In genomic region chr2:91068872-91069165, GRCm38 (mm10) we compare ENCODE assay signal across 9 mouse cellular contexts. TPM values are rescaled to one million over a fixed set of nuclear protein-coding genes. Genes with fewer than 3 reads are reported as not detected.
DNase-seq lines count a peak whose midpoint lies in the region; ATAC-seq and TF ChIP-seq lines count a peak whose summit lies in the region.
"Had no signal": no experiment of that assay in that cellular context is flagged by ENCODE, and none has a peak within 500 bp of the region (broad histone marks: within the 10 kb centered on the region; RNA-seq: fewer than 3 reads in every experiment).

No protein-coding gene starts in this region.

- H3K27ac ChIP-seq in heart, embryonic 12.5 days (ENCODE audit: poor library complexity, severe bottlenecking), result no peak overlapping the region
- H3K27ac ChIP-seq in forebrain, embryonic 16.5 days (ENCODE audit: low read length), result no peak overlapping the region
- H3K27ac ChIP-seq in liver, embryonic 16.5 days (ENCODE audit: low read length), result no peak overlapping the region

- peak overlapping the region; percentile 77 for H3K4me2 ChIP-seq in heart, embryonic 12.5 days
- peak overlapping the region; percentile 92 for H3K4me2 ChIP-seq in forebrain, embryonic 16.5 days (ENCODE audit: low read length)
- peak overlapping the region; percentile 94 for H3K4me2 ChIP-seq in liver, embryonic 16.5 days (ENCODE audit: low read depth, low read length)

- H3K9ac ChIP-seq in heart, embryonic 12.5 days, result peak overlapping the region; percentile 67
- peak overlapping the region; percentile 15; the same call in 1 of the 2 replicates for H3K9ac ChIP-seq in forebrain, embryonic 16.5 days (replicated peaks; ENCODE audit: low read depth, low read length)
- H3K9ac ChIP-seq in liver, embryonic 16.5 days (ENCODE audit: low read depth, low read length), result no peak overlapping the region; the same call in 1 of the 2 replicates

- no peaks in the 10 kb centered on the region for H3K27me3 ChIP-seq in heart, embryonic 12.5 days (replicated peaks)
- no peaks in the 10 kb centered on the region for H3K27me3 ChIP-seq in G1E (ENCODE audit: insufficient read depth, low read length)
- no peaks in the 10 kb centered on the region for H3K27me3 ChIP-seq in forebrain, embryonic 16.5 days (replicated peaks; ENCODE audit: control insufficient read depth, insufficient read depth, low read length)
- H3K27me3 ChIP-seq in liver, embryonic 16.5 days (ENCODE audit: control insufficient read depth, insufficient read depth, low read depth, low read length), result no peaks in the 10 kb centered on the region

- peak overlapping the region; percentile 70 for H3K4me3 ChIP-seq in heart, embryonic 12.5 days
- peak overlapping the region; percentile 34; the same call in 1 of the 2 replicates for H3K4me3 ChIP-seq in G1E (ENCODE audit: low read depth, low read length)
- peak overlapping the region; percentile 51 for H3K4me3 ChIP-seq in forebrain, embryonic 16.5 days (replicated peaks; ENCODE audit: low read length)
- H3K4me3 ChIP-seq in liver, embryonic 16.5 days (ENCODE audit: low read depth, low read length), result no peak overlapping the region; the same call in 1 of the 2 replicates

- WGBS in heart, embryonic 12.5 days, result 43% methylated on average over 6 of the region's 6 CpGs
- 45% methylated on average over 6 of the region's 6 CpGs for WGBS in forebrain, embryonic 16.5 days
- 69% methylated on average over 6 of the region's 6 CpGs for WGBS in liver, embryonic 16.5 days (ENCODE audit: insufficient replicate concordance)

- peaks cover 30% of the 10 kb centered on the region for H3K36me3 ChIP-seq in heart, embryonic 12.5 days
- peaks cover 45% of the 10 kb centered on the region for H3K36me3 ChIP-seq in G1E (replicated peaks)
- peaks cover 4% of the 10 kb centered on the region; the same call in 1 of the 2 replicates for H3K36me3 ChIP-seq in forebrain, embryonic 16.5 days (ENCODE audit: control insufficient read depth, insufficient read depth)
- H3K36me3 ChIP-seq in liver, embryonic 16.5 days (ENCODE audit: control insufficient read depth, insufficient read depth), result peaks cover 6% of the 10 kb centered on the region; the same call in 1 of the 2 replicates

- no peak for DNase-seq in heart, adult 8-10 months (ENCODE audit: low spot score)
- no peak for DNase-seq in G1E (ENCODE audit: low spot score)
- no peak for DNase-seq in frontal cortex, postnatal 36 days (ENCODE audit: low spot score in 2 of 2)
- DNase-seq in B cell, adult 2 months, result no peak

- no peak for ATAC-seq in heart, embryonic 12.5 days (ENCODE audit: insufficient number of reproducible peaks, low FRiP score)
- no peak for ATAC-seq in G1E (ENCODE audit: extremely low read depth, insufficient number of reproducible peaks, low FRiP score, poor library complexity, severe bottlenecking)
- no peak for ATAC-seq in forebrain, embryonic 16.5 days
- no peak for ATAC-seq in liver, embryonic 16.5 days (ENCODE audit: low read depth)
- ATAC-seq in megakaryocyte progenitor cell, adult 5-6 weeks (replicated peaks; ENCODE audit: poor library complexity), result no peak

- peaks cover 24% of the 10 kb centered on the region for H3K4me1 ChIP-seq in heart, embryonic 12.5 days (replicated peaks)
- H3K4me1 ChIP-seq in G1E (ENCODE audit: insufficient read depth, low read depth, low read length), result peaks cover 46% of the 10 kb centered on the region
- H3K4me1 ChIP-seq in forebrain, embryonic 16.5 days (replicated peaks; ENCODE audit: control insufficient read depth, insufficient read depth, low read length), result peaks cover 23% of the 10 kb centered on the region
- peaks cover 24% of the 10 kb centered on the region for H3K4me1 ChIP-seq in liver, embryonic 16.5 days (ENCODE audit: control insufficient read depth, low read depth, low read length)

- TF ChIP-seq CTCF in G1E (IDR thresholded peaks at IDR 0.05; ENCODE audit: low read depth, low read length), result no peak

- H3K9me3 ChIP-seq in heart, embryonic 12.5 days (replicated peaks), result no peaks in the 10 kb centered on the region
- no peaks in the 10 kb centered on the region for H3K9me3 ChIP-seq in G1E (replicated peaks)
- no peaks in the 10 kb centered on the region for H3K9me3 ChIP-seq in forebrain, embryonic 16.5 days (ENCODE audit: control insufficient read depth, low read length)
- H3K9me3 ChIP-seq in liver, embryonic 16.5 days (replicated peaks; ENCODE audit: control insufficient read depth, low read length), result no peaks in the 10 kb centered on the region

RNA-seq across cellular contexts. Expression of gene Slc39a13, which starts 1.4 kb away (rescaled TPM):
- polyA plus RNA-seq in heart, embryonic 12.5 days (2016; fragmentation: Nextera tagmentation; extraction: Ambion mirVana), result 42.5 and 44.3 TPM in 2 replicates
- total RNA-seq in heart, adult 8-10 months (2022), result 10 to 100 TPM; 19.0 to 26.0 (median 23.6) TPM
- total RNA-seq in G1E (2014; fragmentation: Nextera tagmentation) (23.6 and 24.9 TPM in 2 replicates), G1E (2017) (8.6 and 12.7 TPM in 2 replicates)
- polyA plus RNA-seq in G1E (2012), result 12.1 and 13.6 TPM in 2 replicates
- polyA plus RNA-seq in forebrain, embryonic 16.5 days (2015; fragmentation: Nextera tagmentation; extraction: Ambion mirVana), result 23.1 and 33.3 TPM in 2 replicates
- 10.4 and 12.2 TPM in 2 replicates for polyA plus RNA-seq in liver, embryonic 16.5 days (2015; fragmentation: Nextera tagmentation; extraction: Ambion mirVana)
- 9.2 and 14.8 TPM in 2 replicates for total RNA-seq in megakaryocyte progenitor cell, adult 5-6 weeks (2015)
- 7.0 and 8.9 TPM in 2 replicates for total RNA-seq in megakaryocyte progenitor cell, adult 5-6 weeks (2017)

RNA-seq across cellular contexts. Expression of gene Spi1, which starts 13.4 kb away (rescaled TPM):
- 3.0 and 3.1 TPM in 2 replicates for polyA plus RNA-seq in heart, embryonic 12.5 days (2016; fragmentation: Nextera tagmentation; extraction: Ambion mirVana)
- total RNA-seq in heart, adult 8-10 months (2022), result 1 to 10 TPM; 2.8 to 6.1 (median 3.2) TPM
- 79.8 and 99.2 TPM in 2 replicates for total RNA-seq in G1E (2014; fragmentation: Nextera tagmentation)
- 23.5 and 25.4 TPM in 2 replicates for total RNA-seq in G1E (2017)
- polyA plus RNA-seq in G1E (2012), result 135 and 138 TPM in 2 replicates
- 1.7 and 1.9 TPM in 2 replicates for polyA plus RNA-seq in forebrain, embryonic 16.5 days (2015; fragmentation: Nextera tagmentation; extraction: Ambion mirVana)
- polyA plus RNA-seq in liver, embryonic 16.5 days (2015; fragmentation: Nextera tagmentation; extraction: Ambion mirVana), result 16.6 and 18.2 TPM in 2 replicates
- total RNA-seq in megakaryocyte progenitor cell, adult 5-6 weeks (2015), result 182 and 235 TPM in 2 replicates
- total RNA-seq in megakaryocyte progenitor cell, adult 5-6 weeks (2017), result 82.5 and 97.3 TPM in 2 replicates

RNA-seq across cellular contexts. Expression of gene Psmc3, which starts 15.0 kb away (rescaled TPM):
- polyA plus RNA-seq in heart, embryonic 12.5 days (2016; fragmentation: Nextera tagmentation; extraction: Ambion mirVana), result 245 and 252 TPM in 2 replicates
- 100 to 1,000 TPM; 192 to 274 (median 220) TPM for total RNA-seq in heart, adult 8-10 months (2022)
- total RNA-seq in G1E (2014; fragmentation: Nextera tagmentation) (109 and 141 TPM in 2 replicates), G1E (2017) (280 and 333 TPM in 2 replicates)
- polyA plus RNA-seq in G1E (2012), result 151 and 165 TPM in 2 replicates
- 236 and 238 TPM in 2 replicates for polyA plus RNA-seq in forebrain, embryonic 16.5 days (2015; fragmentation: Nextera tagmentation; extraction: Ambion mirVana)
- polyA plus RNA-seq in liver, embryonic 16.5 days (2015; fragmentation: Nextera tagmentation; extraction: Ambion mirVana), result 130 and 133 TPM in 2 replicates
- total RNA-seq in megakaryocyte progenitor cell, adult 5-6 weeks (2015), result 102 and 103 TPM in 2 replicates
- 310 and 320 TPM in 2 replicates for total RNA-seq in megakaryocyte progenitor cell, adult 5-6 weeks (2017)

RNA-seq across cellular contexts. Expression of gene Rapsn, which starts 33.4 kb away (rescaled TPM):
- 17.2 and 17.8 TPM in 2 replicates for polyA plus RNA-seq in heart, embryonic 12.5 days (2016; fragmentation: Nextera tagmentation; extraction: Ambion mirVana)
- 10 to 100 TPM; 15.4 to 19.4 (median 16.4) TPM for total RNA-seq in heart, adult 8-10 months (2022)
- 1.8 TPM in 1 of 2 replicates, not detected in the other for total RNA-seq in G1E (2014; fragmentation: Nextera tagmentation)
- 3.4 and 4.4 TPM in 2 replicates for total RNA-seq in G1E (2017)
- polyA plus RNA-seq in G1E (2012), result 2.3 and 3.7 TPM in 2 replicates
- 0.51 and 0.86 TPM in 2 replicates for polyA plus RNA-seq in forebrain, embryonic 16.5 days (2015; fragmentation: Nextera tagmentation; extraction: Ambion mirVana)
- 0.99 and 1.0 TPM in 2 replicates for polyA plus RNA-seq in liver, embryonic 16.5 days (2015; fragmentation: Nextera tagmentation; extraction: Ambion mirVana)
- total RNA-seq in megakaryocyte progenitor cell, adult 5-6 weeks (2015), result 1.8 and 4.1 TPM in 2 replicates
- total RNA-seq in megakaryocyte progenitor cell, adult 5-6 weeks (2017), result 2.7 and 3.4 TPM in 2 replicates
- total RNA-seq: MEL had no signal

RNA-seq across cellular contexts. Expression of gene Mybpc3, which starts 49.1 kb away (rescaled TPM):
- polyA plus RNA-seq in heart, embryonic 12.5 days (2016; fragmentation: Nextera tagmentation; extraction: Ambion mirVana), result 1,039 and 1,047 TPM in 2 replicates
- 1,000 to 10,000 TPM; 1,514 to 2,177 (median 1,722) TPM for total RNA-seq in heart, adult 8-10 months (2022)
- total RNA-seq in G1E (2014; fragmentation: Nextera tagmentation), result not detected in 2 replicates
- under 0.01 TPM in 1 of 2 replicates, not detected in the other for total RNA-seq in G1E (2017)
- not detected in 2 replicates for polyA plus RNA-seq in G1E (2012)
- polyA plus RNA-seq in forebrain, embryonic 16.5 days (2015; fragmentation: Nextera tagmentation; extraction: Ambion mirVana), result not detected in 2 replicates
- 0.07 and 0.08 TPM in 2 replicates for polyA plus RNA-seq in liver, embryonic 16.5 days (2015; fragmentation: Nextera tagmentation; extraction: Ambion mirVana)
- 0.17 TPM in 1 of 2 replicates, not detected in the other for total RNA-seq in megakaryocyte progenitor cell, adult 5-6 weeks (2015)
- total RNA-seq in megakaryocyte progenitor cell, adult 5-6 weeks (2017), result 0.20 TPM in 1 of 2 replicates, not detected in the other
